Mouse (Mus musculus) cortical plate, adult 2 months (tissue): ENCODE data around the gene Leng1.

ENCODE experiments used
- CTCF ChIP-seq: fragments of 200-500 bp; IDR thresholded peaks from 2 replicates; pipeline ENCODE4 v1.5.1; 2011; ENCODE audit warnings: mild to moderate bottlenecking, control low read depth, low read length; ENCODE audit not compliant: insufficient read depth; ENCODE audit errors: extremely low read depth
- POLR2A ChIP-seq: fragments of 200-500 bp; IDR thresholded peaks from 2 replicates; pipeline ENCODE4 v1.6.1; 2011; ENCODE audit warnings: mild to moderate bottlenecking, low read length, control low read depth; ENCODE audit not compliant: insufficient read depth; ENCODE audit errors: extremely low read depth

DNA sequence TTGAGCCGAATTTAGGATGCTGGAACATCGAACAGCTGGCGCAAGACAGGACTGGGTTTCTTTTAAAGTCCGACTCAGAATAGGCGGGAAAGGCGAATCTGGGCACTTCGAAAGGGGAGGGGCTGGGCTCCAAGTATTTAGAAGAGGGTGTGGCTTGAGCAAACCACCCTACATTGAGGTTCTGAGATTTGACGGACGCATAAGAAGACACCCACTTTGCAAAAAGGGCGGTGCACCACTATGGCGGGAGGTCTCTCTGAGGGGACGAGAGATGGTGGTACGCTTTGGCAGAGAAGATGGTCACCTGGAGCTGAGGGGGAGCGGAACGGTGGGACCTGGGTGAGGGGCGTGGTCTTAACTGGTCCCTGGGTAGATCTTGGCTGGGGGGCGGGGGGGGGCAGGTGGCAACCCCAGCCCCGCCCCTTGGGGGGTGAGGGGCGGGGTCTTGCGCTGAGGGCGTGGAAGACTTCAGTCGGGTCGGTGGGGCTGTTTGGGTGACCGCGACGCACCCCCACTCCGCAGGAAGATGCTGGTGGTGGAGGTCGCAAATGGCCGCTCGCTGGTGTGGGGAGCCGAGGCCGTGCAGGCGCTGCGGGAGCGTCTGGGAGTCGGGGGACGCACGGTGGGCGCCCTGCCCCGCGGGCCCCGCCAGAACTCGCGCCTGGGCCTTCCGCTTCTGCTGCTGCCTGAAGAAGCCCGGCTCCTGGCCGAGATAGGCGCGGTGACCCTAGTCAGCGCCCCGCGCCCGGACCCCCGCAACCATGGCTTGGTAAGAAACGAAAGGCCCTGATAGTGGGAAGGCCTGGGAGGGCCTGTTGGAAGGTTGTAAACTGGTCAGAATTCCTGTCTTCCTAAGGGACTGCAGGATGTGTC lies 28.7 kb upstream of the Leng1 start:
- TF ChIP-seq POLR2A (no peak), CTCF (no peak)
